Mouse (Mus musculus): ENCODE data around the gene Cpne9. TPM values are rescaled to one million over a fixed set of nuclear protein-coding genes. Genes with fewer than 3 reads are reported as not detected.

The Cpne9 gene
- 0.02 and 0.04 TPM in 2 replicates for polyA plus RNA-seq (2015; fragmentation: Nextera tagmentation; extraction: Ambion mirVana)

DNA sequence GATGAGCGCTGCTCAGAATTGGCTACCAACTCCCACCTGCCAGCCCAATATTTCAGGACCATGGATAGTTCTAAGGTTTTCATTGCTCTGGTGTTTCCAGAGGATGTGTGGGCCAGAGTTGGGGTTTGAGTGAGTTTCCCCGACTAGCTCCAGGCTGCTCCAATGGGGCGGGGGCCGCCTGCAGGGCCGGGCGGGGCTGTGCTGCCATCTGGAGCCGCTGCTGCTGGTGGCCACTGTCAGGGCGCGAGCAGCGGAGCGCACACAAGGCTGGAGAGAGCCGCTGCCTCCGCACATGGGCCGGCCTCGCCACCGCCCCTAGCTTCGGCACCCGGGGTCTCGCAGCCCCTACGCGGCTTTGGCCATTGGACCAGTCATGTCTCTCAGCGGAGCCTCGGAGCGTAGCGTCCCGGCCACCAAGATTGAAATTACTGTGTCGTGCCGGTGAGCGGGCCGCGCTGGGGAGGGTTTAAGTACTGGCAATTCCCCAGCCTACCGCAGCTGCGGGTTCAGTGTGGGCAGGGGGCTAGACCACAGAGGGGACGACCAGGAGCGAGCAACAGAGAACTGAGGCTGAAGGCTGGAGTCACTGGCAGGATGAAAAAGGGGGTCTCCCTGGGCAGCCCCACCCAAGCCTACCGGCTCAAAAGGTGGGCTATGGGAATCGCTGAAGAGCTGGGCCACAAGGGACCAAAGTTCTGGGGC, at the start of gene Cpne9:
Gene Cpne9 (plus strand): TSS at position 207 of the 702 bp plus-strand sequence.
- no peak within 1 kb of the TSS for H3K9ac ChIP-seq (replicated peaks)
- no peak within 1 kb of the TSS for H3K4me3 ChIP-seq (ENCODE audit: low read depth, low read length)
- ATAC-seq (no peak), DNase-seq (peak; percentile 23)
- TF ChIP-seq CTCF (IDR thresholded peaks at IDR 0.05; ENCODE audit: low read depth) (no peak), EP300 (IDR thresholded peaks at IDR 0.05; ENCODE audit: low read depth) (no peak)
- H3K4me2 ChIP-seq (ENCODE audit: low read depth, low read length), result no peak within 1 kb of the TSS
- WGBS (ENCODE audit: insufficient replicate concordance), result 7% methylated on average over 37 of the region's 37 CpGs
- no peak within 1 kb of the TSS for H3K27ac ChIP-seq (ENCODE audit: low read depth)
- peaks cover 11% of the 10 kb centered on the region for H3K36me3 ChIP-seq (replicated peaks; ENCODE audit: insufficient read depth, low read length)
- no peaks in the 10 kb centered on the region for H3K9me3 ChIP-seq (ENCODE audit: low read length)
- peaks cover 3% of the 10 kb centered on the region; the same call in 1 of the 2 replicates for H3K4me1 ChIP-seq (ENCODE audit: insufficient read depth)
- H3K27me3 ChIP-seq (ENCODE audit: insufficient read depth, low read length), result peaks cover 28% of the 10 kb centered on the region

GRCm38 (mm10) chr6:113235141-113235540, 47.0 kb upstream of the Cpne9 start:
- Histone ChIP-seq H3K4me3 (ENCODE audit: low read depth, low read length) (no peak overlapping the region), H3K9me3 (ENCODE audit: low read length) (peaks cover 5% of the 10 kb centered on the region; the same call in 1 of the 2 replicates), H3K4me2 (ENCODE audit: low read depth, low read length) (no peak overlapping the region), H3K9ac (replicated peaks) (no peak overlapping the region), H3K27ac (ENCODE audit: low read depth) (no peak overlapping the region), H3K4me1 (ENCODE audit: insufficient read depth) (peaks cover 12% of the 10 kb centered on the region), H3K36me3 (replicated peaks; ENCODE audit: insufficient read depth, low read length) (peaks cover 1% of the 10 kb centered on the region), H3K27me3 (ENCODE audit: insufficient read depth, low read length) (no peaks in the 10 kb centered on the region)
- no peak for TF ChIP-seq CTCF (IDR thresholded peaks at IDR 0.05; ENCODE audit: low read depth)
- no peak for TF ChIP-seq EP300 (IDR thresholded peaks at IDR 0.05; ENCODE audit: low read depth)
- no peak for ATAC-seq
- WGBS (ENCODE audit: insufficient replicate concordance), result 67% methylated on average over 5 of the region's 5 CpGs
- DNase-seq, result no peak

GRCm38 (mm10) chr6:113237542-113238270, 44.4 kb upstream of the Cpne9 start, which contains the start of gene Mtmr14:
Mtmr14 (plus strand) TSS chr6:113237843.
- peaks cover 19% of the 10 kb centered on the region for H3K36me3 ChIP-seq (replicated peaks; ENCODE audit: insufficient read depth, low read length)
- TF ChIP-seq EP300 (IDR thresholded peaks at IDR 0.05; ENCODE audit: low read depth), result peak; percentile 87
- TF ChIP-seq CTCF (IDR thresholded peaks at IDR 0.05; ENCODE audit: low read depth), result no peak
- peak within 1 kb of the TSS; percentile 86 for H3K4me3 ChIP-seq (ENCODE audit: low read depth, low read length)
- no peaks in the 10 kb centered on the region for H3K9me3 ChIP-seq (ENCODE audit: low read length)
- WGBS (ENCODE audit: insufficient replicate concordance), result under 1% methylated on average over 52 of the region's 55 CpGs
- DNase-seq, result peak; percentile 100
- ATAC-seq, result peak; percentile 100
- H3K4me2 ChIP-seq (ENCODE audit: low read depth, low read length), result peak within 1 kb of the TSS; percentile 76
- peaks cover 12% of the 10 kb centered on the region for H3K4me1 ChIP-seq (ENCODE audit: insufficient read depth)
- peak within 1 kb of the TSS; percentile 89 for H3K9ac ChIP-seq (replicated peaks)
- H3K27me3 ChIP-seq (ENCODE audit: insufficient read depth, low read length), result no peaks in the 10 kb centered on the region
- peak within 1 kb of the TSS; percentile 90 for H3K27ac ChIP-seq (ENCODE audit: low read depth)

DNA sequence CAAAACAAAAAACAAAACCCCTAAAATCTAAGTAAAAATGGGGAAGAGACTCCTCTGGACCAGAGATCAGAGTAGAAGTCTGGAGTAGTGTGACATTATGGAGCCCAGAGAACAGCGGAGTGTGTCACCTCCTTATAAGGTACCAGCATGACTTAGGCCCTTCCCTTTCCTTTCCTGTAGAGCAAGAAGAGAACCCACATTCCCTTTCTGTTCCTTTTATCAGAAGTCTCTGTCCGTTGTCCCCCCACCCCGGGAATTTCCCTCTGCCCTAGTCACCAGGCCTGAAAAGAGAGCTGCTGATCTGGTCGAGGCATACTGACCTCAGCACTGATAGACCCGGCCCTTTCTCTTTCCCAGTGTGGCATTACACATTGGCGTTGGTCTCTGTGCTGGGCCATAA, 43.7 kb upstream of the Cpne9 start:
- ATAC-seq, result no peak
- Histone ChIP-seq H3K27ac (ENCODE audit: low read depth) (peak overlapping the region; percentile 90), H3K9ac (replicated peaks) (peak overlapping the region; percentile 89), H3K4me3 (ENCODE audit: low read depth, low read length) (peak overlapping the region; percentile 86), H3K9me3 (ENCODE audit: low read length) (no peaks in the 10 kb centered on the region), H3K4me2 (ENCODE audit: low read depth, low read length) (peak overlapping the region; percentile 76), H3K27me3 (ENCODE audit: insufficient read depth, low read length) (no peaks in the 10 kb centered on the region), H3K36me3 (replicated peaks; ENCODE audit: insufficient read depth, low read length) (peaks cover 27% of the 10 kb centered on the region), H3K4me1 (ENCODE audit: insufficient read depth) (peaks cover 12% of the 10 kb centered on the region)
- no peak for TF ChIP-seq EP300 (IDR thresholded peaks at IDR 0.05; ENCODE audit: low read depth)
- TF ChIP-seq CTCF (IDR thresholded peaks at IDR 0.05; ENCODE audit: low read depth), result no peak
- WGBS (ENCODE audit: insufficient replicate concordance), result 8% methylated on average over 6 of the region's 6 CpGs
- peak; percentile 24 for DNase-seq

- ATAC-seq (no peak), DNase-seq (no peak)
- Histone ChIP-seq H3K4me2 (ENCODE audit: low read depth, low read length) (no peak overlapping the region), H3K4me3 (ENCODE audit: low read depth, low read length) (no peak overlapping the region), H3K27ac (ENCODE audit: low read depth) (no peak overlapping the region), H3K36me3 (replicated peaks; ENCODE audit: insufficient read depth, low read length) (peaks cover 39% of the 10 kb centered on the region), H3K27me3 (ENCODE audit: insufficient read depth, low read length) (no peaks in the 10 kb centered on the region), H3K4me1 (ENCODE audit: insufficient read depth) (peaks cover 8% of the 10 kb centered on the region), H3K9me3 (ENCODE audit: low read length) (no peaks in the 10 kb centered on the region), H3K9ac (replicated peaks) (no peak overlapping the region)
- TF ChIP-seq EP300 (IDR thresholded peaks at IDR 0.05; ENCODE audit: low read depth) (no peak), CTCF (IDR thresholded peaks at IDR 0.05; ENCODE audit: low read depth) (no peak)
- WGBS (ENCODE audit: insufficient replicate concordance), result 72% methylated on average over 1 of the region's 1 CpGs
These were observed 39.4 kb upstream of the Cpne9 start for GRCm38 (mm10) chr6:113242753-113243152.

GRCm38 (mm10) chr6:113245585-113245984, 36.5 kb upstream of the Cpne9 start:
- no peaks in the 10 kb centered on the region for H3K4me1 ChIP-seq (ENCODE audit: insufficient read depth)
- no peaks in the 10 kb centered on the region for H3K27me3 ChIP-seq (ENCODE audit: insufficient read depth, low read length)
- 60% methylated on average over 2 of the region's 2 CpGs for whole genome bisulfite sequencing (ENCODE audit: insufficient replicate concordance)
- H3K36me3 ChIP-seq (replicated peaks; ENCODE audit: insufficient read depth, low read length), result peaks cover 37% of the 10 kb centered on the region
- H3K4me3 ChIP-seq (ENCODE audit: low read depth, low read length), result no peak overlapping the region
- H3K9me3 ChIP-seq (ENCODE audit: low read length), result no peaks in the 10 kb centered on the region
- H3K4me2 ChIP-seq (ENCODE audit: low read depth, low read length), result no peak overlapping the region
- no peak overlapping the region for H3K27ac ChIP-seq (ENCODE audit: low read depth)
- H3K9ac ChIP-seq (replicated peaks), result no peak overlapping the region
- DNase-seq (no peak), ATAC-seq (no peak)
- TF ChIP-seq EP300 (IDR thresholded peaks at IDR 0.05; ENCODE audit: low read depth) (no peak), CTCF (IDR thresholded peaks at IDR 0.05; ENCODE audit: low read depth) (no peak)

All from liver, postnatal 0 days (tissue).